Mouse (Mus musculus) heart, embryonic 12.5 days (tissue): Measurements from ENCODE around the gene Zfp219. TPM values are rescaled to one million over a fixed set of nuclear protein-coding genes. Genes with fewer than 3 reads are reported as not detected.
A peak's percentile ranks its signal among the peaks of the same experiment; 100 is the strongest.
"Not testable (repeated sequence)": the region's sequence is repeated elsewhere in the genome, so short reads cannot be mapped to it uniquely, and the experiment has no call there.

ENCODE experiments used
- ATAC-seq: fragments of 200-750 bp; cut with Nextera tagmentation; 2 replicates; pipeline ENCODE4 v1.8.0; 2017; ENCODE audit warnings: moderate TSS enrichment, moderate library complexity; ENCODE audit not compliant: insufficient number of reproducible peaks, low FRiP score
- H3K27ac ChIP-seq: fragments of 300-500 bp; sonication (generic); 2 replicates; pipeline ENCODE4 v1.5.1; 2016; ENCODE audit warnings: mild to moderate bottlenecking, moderate library complexity; ENCODE audit not compliant: poor library complexity, severe bottlenecking
- H3K27me3 ChIP-seq: fragments of 300-500 bp; sonication (generic); replicated peaks from 2 replicates; pipeline ENCODE4 v1.6.1; 2016; ENCODE audit warnings: mild to moderate bottlenecking, moderate library complexity
- H3K36me3 ChIP-seq: fragments of 300-500 bp; sonication (generic); 2 replicates; pipeline ENCODE4 v1.6.1; 2016; ENCODE audit warnings: mild to moderate bottlenecking, moderate library complexity
- H3K4me1 ChIP-seq: fragments of 300-500 bp; sonication (generic); replicated peaks from 2 replicates; pipeline ENCODE4 v1.6.1; 2016; ENCODE audit warnings: mild to moderate bottlenecking
- H3K4me2 ChIP-seq: fragments of 300-500 bp; sonication (generic); 2 replicates; pipeline ENCODE4 v1.6.1; 2016; ENCODE audit warnings: mild to moderate bottlenecking, moderate library complexity
- H3K4me3 ChIP-seq: fragments of 300-500 bp; sonication (generic); 2 replicates; pipeline ENCODE4 v1.5.1; 2016; ENCODE audit warnings: mild to moderate bottlenecking
- H3K9ac ChIP-seq: fragments of 300-500 bp; sonication (generic); 2 replicates; pipeline ENCODE4 v1.6.1; 2016; ENCODE audit warnings: mild to moderate bottlenecking, moderate library complexity
- H3K9me3 ChIP-seq: fragments of 300-500 bp; sonication (generic); replicated peaks from 2 replicates; pipeline ENCODE4 v1.6.1; 2016; ENCODE audit warnings: mild to moderate bottlenecking, moderate library complexity
- WGBS: fragments of 180-500 bp; shearing (Covaris S2); methylation state at CpG from one replicate; pipeline ENCODE4 v1.1.7; 2016; 5-methylcytosine and 5-hydroxymethylcytosine counted together
- polyA plus RNA-seq: library from polyadenylated mRNA; unstranded; fragments of >200 nt; fragmentation: Nextera tagmentation; extraction: Ambion mirVana; gene quantifications from 2 replicates; pipeline ENCODE4 v1.2.1, GENCODE M21; 2016

Zfp219 gene
- polyA plus RNA-seq = 21.5 and 23.6 TPM in 2 replicates

DNA sequence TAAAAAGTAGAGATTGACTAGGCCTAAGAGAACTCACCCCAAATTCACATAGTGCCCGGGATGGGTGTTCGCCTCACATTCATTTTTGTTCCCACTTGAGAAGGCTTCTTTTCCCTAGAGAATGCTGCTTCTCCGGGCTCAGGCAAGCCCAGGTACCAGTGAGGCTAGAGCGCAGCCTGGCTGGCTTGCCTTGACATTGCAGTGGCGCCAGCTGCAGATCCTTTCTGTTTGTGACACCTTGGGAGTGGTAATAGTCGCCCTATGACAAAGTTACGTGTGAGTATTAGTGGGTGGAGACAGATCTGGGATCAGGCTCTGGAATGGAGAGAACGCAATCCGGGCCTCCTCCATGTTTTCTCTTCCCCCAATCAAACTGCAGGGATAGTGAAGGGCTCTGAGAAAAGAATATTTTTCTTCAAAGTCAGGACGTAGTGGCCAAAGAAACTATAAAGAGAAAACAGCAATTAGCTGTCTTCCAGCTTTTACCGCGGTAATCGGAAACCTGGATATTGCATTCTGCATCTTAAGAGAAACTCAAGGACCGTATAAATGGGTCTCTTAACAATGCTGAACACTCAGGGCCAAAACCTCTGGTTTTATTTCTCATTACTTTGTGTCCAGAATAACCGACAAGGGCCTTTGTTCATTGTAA lies at the start of gene Zfp219:
TSS of gene Zfp219 (minus strand) at position 248 of the 652 bp plus-strand sequence.
- Histone ChIP-seq H3K27me3 (no peaks in the 10 kb centered on the region), H3K27ac (peak within 1 kb of the TSS; percentile 97), H3K36me3 (no peaks in the 10 kb centered on the region), H3K4me1 (peaks cover 51% of the 10 kb centered on the region), H3K4me2 (peak within 1 kb of the TSS; percentile 71), H3K4me3 (peak within 1 kb of the TSS; percentile 60), H3K9me3 (no peaks in the 10 kb centered on the region), H3K9ac (peak within 1 kb of the TSS; percentile 86)
- ATAC-seq = peak; percentile 72
- 11% methylated on average over 15 of the region's 15 CpGs for WGBS

DNA sequence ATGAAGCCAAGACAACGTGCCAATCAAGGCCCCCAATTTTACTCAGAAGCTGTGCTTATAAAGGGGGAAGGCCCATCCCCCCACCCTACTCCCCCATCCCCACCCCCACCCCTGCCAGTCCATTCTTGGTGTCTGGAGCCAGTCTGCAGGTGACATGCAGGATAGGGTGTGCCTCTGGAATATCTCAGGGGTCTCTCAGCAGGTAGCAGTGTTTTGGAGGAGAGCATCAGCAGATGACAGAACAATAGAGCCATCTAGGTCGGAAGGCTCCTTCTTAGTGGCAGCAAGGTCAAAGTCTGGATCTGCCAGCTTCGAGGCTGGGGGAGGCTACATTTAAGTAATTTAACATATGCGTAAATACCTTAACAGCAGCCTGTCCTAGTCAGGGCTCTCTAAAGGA lies 45.6 kb upstream of the Zfp219 start:
- no peak for ATAC-seq
- no peak overlapping the region for H3K4me3 ChIP-seq
- H3K9me3 ChIP-seq = no peaks in the 10 kb centered on the region
- WGBS = 56% methylated on average over 4 of the region's 4 CpGs
- H3K4me2 ChIP-seq = no peak overlapping the region
- no peak overlapping the region for H3K27ac ChIP-seq
- H3K27me3 ChIP-seq = no peaks in the 10 kb centered on the region
- peaks cover 8% of the 10 kb centered on the region for H3K36me3 ChIP-seq
- no peaks in the 10 kb centered on the region for H3K4me1 ChIP-seq
- H3K9ac ChIP-seq = no peak overlapping the region

DNA sequence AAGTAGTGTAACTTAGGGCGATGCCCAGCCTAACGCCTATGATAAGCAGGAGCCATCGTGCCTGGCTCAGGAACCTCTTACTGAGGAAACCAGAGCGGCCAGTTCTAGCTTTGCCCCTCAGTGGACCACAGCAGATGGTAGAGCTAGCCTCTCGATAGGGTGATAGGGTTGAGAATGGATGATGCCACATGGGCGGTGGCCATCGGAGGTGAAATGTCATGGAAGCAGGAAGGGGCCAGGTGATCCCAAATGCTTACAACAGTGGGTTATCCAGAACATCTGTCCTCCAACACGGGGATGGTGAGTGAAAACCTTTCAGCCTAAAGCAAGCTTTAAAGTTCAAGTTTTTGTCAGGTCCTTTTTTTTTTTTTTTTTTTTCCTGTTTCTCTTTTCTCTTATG lies 41.3 kb upstream of the Zfp219 start:
- Histone ChIP-seq H3K27ac (no peak overlapping the region), H3K4me1 (no peaks in the 10 kb centered on the region), H3K4me2 (no peak overlapping the region), H3K36me3 (no peaks in the 10 kb centered on the region), H3K9ac (no peak overlapping the region), H3K4me3 (no peak overlapping the region), H3K27me3 (no peaks in the 10 kb centered on the region), H3K9me3 (no peaks in the 10 kb centered on the region)
- no peak for ATAC-seq
- 77% methylated on average over 8 of the region's 8 CpGs for WGBS

DNA sequence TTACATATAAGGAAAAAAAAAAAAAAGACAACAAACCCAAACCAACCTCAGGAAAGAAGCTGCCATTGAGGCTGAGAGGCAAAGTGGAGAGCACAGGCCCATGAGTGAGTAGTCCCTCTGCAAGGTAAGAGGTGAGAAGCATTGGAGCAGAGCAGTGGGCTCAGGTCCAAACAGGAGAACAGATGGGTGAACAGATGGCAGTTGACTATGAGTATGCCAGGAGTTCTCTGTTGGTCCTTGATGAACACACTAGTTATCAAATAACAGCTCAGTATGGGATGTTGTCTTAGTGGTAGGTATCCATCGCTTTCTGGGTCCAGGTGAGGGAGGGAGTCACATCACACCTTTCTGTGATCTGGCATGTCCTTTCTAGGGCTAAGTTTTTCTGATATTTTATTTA lies 40.3 kb upstream of the Zfp219 start:
- H3K36me3 ChIP-seq = no peaks in the 10 kb centered on the region
- H3K9me3 ChIP-seq = no peaks in the 10 kb centered on the region
- no peak overlapping the region for H3K4me2 ChIP-seq
- no peak overlapping the region for H3K4me3 ChIP-seq
- 63% methylated on average over 1 of the region's 1 CpGs for WGBS
- no peak overlapping the region for H3K9ac ChIP-seq
- no peak for ATAC-seq
- no peak overlapping the region for H3K27ac ChIP-seq
- H3K27me3 ChIP-seq = no peaks in the 10 kb centered on the region
- no peaks in the 10 kb centered on the region for H3K4me1 ChIP-seq

DNA sequence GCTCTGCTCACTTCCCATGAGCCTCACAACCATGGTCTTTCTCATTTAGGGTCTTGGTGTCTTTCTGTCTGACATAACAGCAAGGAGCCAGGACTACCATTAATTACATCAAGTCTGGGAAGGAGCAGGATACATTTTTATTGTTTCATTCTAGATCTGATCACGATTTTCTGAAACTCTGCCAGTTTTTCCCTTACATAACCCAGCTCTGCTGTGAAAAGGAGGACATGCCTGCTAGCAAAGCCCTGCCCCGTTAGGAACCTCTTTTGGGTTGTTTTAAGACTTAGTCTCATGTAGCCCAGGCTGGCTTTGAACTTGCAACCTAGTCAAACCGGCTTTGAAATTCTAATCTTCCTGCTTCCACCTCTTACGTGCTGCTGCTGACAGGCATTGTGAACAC lies 39.4 kb upstream of the Zfp219 start:
- 61% methylated on average over 4 of the region's 4 CpGs for WGBS
- H3K4me2 ChIP-seq = no peak overlapping the region
- H3K27me3 ChIP-seq = no peaks in the 10 kb centered on the region
- no peak overlapping the region for H3K27ac ChIP-seq
- H3K4me3 ChIP-seq = no peak overlapping the region
- no peak for ATAC-seq
- no peaks in the 10 kb centered on the region for H3K36me3 ChIP-seq
- H3K9ac ChIP-seq = no peak overlapping the region
- no peaks in the 10 kb centered on the region for H3K4me1 ChIP-seq
- H3K9me3 ChIP-seq = no peaks in the 10 kb centered on the region

DNA sequence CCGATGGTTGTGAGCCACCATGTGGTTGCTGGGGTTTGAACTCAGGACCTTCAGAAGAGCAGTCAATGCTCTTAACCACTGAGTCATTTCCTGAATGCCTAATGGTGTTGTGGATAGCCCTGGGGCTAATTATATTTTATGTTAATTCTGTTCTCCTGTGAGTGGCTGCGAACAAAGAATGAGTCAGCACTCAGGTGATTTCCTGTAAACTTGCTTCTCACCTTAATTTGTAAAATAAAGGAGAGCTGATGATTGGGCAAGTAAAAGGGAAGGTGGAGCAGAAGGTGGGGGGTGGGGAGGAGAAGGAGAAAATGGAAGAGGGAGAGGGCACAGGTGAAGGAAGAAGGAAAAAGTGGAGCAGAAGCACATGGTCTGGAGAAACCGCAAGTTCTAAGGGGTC lies 32.2 kb upstream of the Zfp219 start:
- WGBS = 87% methylated on average over 3 of the region's 3 CpGs
- ATAC-seq, H3K27ac ChIP-seq: not testable (repeated sequence)

DNA sequence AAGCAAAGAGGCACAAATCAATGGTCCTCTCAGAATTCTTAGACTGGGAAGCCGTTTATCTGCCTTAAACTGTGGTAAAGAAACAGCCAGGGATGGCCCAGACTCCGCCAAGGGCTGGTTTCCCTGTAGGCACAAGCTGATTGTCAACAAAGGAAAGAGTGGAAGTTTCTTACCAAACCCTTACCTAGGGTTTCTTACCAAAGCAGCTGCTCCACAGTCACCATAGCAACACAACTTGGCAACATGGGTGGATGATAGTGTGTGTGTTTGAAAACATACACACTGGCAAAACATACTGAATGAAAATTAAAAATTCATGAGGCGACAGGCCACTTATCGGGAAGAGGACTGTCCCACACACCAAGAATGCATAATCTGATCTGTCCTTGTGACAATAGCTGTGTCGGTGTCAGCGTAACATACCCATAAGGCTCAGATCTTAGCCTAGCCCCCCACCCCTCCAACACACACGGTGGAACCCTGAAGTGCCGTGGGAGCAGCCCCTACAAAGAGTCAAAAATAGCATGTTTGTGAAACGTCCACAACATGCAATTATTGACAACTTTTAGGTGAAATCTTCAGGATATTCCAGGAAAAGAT lies 25.5 kb upstream of the Zfp219 start:
- Histone ChIP-seq H3K27ac (no peak overlapping the region), H3K4me2 (no peak overlapping the region), H3K36me3 (no peaks in the 10 kb centered on the region), H3K9ac (no peak overlapping the region), H3K4me1 (peaks cover 9% of the 10 kb centered on the region), H3K4me3 (no peak overlapping the region), H3K27me3 (no peaks in the 10 kb centered on the region), H3K9me3 (no peaks in the 10 kb centered on the region)
- WGBS = 71% methylated on average over 9 of the region's 9 CpGs
- ATAC-seq = no peak

More for the DNA sequence above, 32.2 kb upstream of the Zfp219 start:
- H3K9ac ChIP-seq, H3K9me3 ChIP-seq, H3K4me2 ChIP-seq, H3K27me3 ChIP-seq, H3K36me3 ChIP-seq, H3K4me1 ChIP-seq, H3K4me3 ChIP-seq: not testable (repeated sequence)

DNA sequence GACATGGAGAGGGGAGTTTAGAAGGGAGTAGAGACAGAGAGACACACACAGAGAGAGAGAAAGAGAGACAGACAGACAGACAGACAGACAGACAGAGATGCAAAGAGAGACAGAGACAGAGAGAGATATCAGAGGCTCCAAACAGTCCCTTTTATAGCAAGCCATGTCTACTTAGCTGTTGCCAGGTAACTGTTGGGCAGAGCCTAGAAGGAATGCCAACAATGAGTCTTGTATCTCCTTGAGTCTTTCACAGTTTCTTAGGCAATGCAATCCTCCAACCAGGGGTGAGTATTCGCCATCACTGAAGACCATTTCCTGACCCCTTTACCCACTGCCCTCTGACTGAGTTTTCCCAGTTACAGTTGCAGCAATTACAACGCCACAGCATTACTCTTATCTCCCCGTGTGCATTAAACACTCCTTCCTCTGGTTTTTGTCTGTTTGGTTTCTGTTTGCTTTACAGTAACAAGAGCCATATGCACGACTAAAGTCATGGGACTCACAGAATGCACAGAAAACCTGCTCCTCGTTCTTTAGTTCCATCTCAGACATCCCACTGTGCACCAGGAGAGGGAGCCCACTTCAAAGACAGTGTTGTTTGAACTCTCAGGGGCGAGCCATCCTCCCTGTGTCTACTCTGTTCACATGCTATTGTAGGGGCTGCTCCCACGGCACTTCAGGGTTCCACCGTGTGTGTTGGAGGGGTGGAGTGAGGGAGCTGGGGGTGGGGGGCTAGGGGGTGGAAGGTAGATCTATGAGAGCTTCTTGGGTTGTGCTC lies 24.6 kb upstream of the Zfp219 start:
- Histone ChIP-seq H3K27me3 (no peaks in the 10 kb centered on the region), H3K9ac (no peak overlapping the region), H3K4me2 (peak overlapping the region; percentile 15), H3K9me3 (no peaks in the 10 kb centered on the region), H3K4me1 (peaks cover 9% of the 10 kb centered on the region), H3K4me3 (no peak overlapping the region), H3K36me3 (no peaks in the 10 kb centered on the region), H3K27ac (no peak overlapping the region)
- 9% methylated on average over 8 of the region's 8 CpGs for WGBS
- peak; percentile 55; the same call in 1 of the 2 replicates for ATAC-seq

DNA sequence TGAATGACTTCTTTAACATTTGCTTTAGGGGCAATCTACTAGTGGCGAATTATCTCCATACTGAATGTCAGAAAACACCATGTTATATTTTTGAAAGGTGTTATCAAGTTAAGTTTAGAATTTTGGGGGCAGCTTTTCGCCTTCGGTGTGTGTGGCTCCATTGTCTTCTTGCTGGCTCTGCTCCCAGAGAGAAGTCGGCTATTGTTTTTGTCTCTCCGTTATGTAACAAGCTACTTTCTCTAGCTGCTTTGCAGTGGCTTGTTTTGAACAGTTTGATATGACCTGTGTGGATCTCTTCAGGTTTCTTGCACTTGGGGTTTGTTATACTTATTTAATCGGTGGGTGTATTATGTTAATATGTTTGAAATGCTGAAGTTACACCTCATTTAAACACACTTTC lies 22.9 kb upstream of the Zfp219 start:
- 59% methylated on average over 6 of the region's 6 CpGs for WGBS
- no peak for ATAC-seq
- Histone ChIP-seq H3K4me2 (no peak overlapping the region), H3K27ac (no peak overlapping the region), H3K9me3 (no peaks in the 10 kb centered on the region), H3K4me3 (no peak overlapping the region), H3K27me3 (no peaks in the 10 kb centered on the region), H3K4me1 (peaks cover 9% of the 10 kb centered on the region), H3K36me3 (no peaks in the 10 kb centered on the region), H3K9ac (no peak overlapping the region)

DNA sequence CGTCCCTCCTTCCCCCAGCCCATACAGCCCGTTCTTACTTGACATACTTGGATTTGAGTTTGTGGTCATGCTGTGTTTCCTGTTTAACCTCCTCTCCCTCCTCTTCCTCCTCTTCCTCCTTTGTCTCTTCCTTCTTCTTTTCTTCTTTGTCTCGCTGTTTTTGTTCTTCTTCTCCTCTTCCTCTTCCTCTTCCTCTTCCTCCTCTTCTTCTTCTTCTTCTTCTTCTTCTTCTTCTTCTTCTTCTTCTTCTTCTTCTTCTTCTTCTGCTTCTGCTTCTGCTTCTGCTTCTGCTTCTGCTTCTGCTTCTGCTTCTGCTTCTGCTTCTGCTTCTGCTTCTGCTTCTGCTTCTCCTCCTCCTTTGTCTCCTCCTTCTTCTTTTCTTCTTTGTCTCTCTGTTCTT lies 21.8 kb upstream of the Zfp219 start, which contains the start of gene Olfr221:
TSS of gene Olfr221 (minus strand) at position 101 of the 400 bp plus-strand sequence.
- WGBS = 48% methylated on average over 3 of the region's 3 CpGs

DNA sequence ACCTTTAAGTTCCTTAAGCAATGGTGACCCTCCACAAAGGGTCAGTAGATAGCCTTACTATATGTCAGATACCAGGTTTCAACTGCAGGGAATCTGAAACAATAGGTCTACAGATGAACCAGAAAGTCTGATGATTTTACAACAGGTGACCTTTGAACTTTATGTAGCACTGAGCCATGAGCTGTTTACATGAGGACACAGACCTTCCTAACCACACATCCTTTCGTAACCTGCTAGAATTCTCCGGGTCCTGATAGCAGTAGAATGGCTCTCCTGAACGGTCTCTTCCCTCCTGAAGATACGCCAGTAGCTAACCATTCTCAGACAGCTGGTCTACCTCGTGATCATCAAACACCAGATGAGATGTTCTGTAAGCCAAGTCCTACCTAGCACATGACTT lies 18.8 kb upstream of the Zfp219 start:
- H3K36me3 ChIP-seq = no peaks in the 10 kb centered on the region
- no peak for ATAC-seq
- WGBS = 76% methylated on average over 5 of the region's 5 CpGs
- no peak overlapping the region for H3K9ac ChIP-seq
- H3K4me3 ChIP-seq = no peak overlapping the region
- H3K9me3 ChIP-seq = no peaks in the 10 kb centered on the region
- H3K27me3 ChIP-seq = no peaks in the 10 kb centered on the region
- no peaks in the 10 kb centered on the region for H3K4me1 ChIP-seq
- no peak overlapping the region for H3K4me2 ChIP-seq
- H3K27ac ChIP-seq = no peak overlapping the region

More for the DNA sequence above, 21.8 kb upstream of the Zfp219 start, which contains the start of gene Olfr221:
- not testable (repeated sequence) for ATAC-seq, H3K36me3 ChIP-seq, H3K9me3 ChIP-seq, H3K4me2 ChIP-seq, H3K4me3 ChIP-seq, H3K27ac ChIP-seq, H3K27me3 ChIP-seq, H3K9ac ChIP-seq, H3K4me1 ChIP-seq
